Mouse (Mus musculus) megakaryocyte progenitor cell, adult 5-6 weeks (primary cell): ENCODE measurements around the gene Scpep1. TPM values are rescaled to one million over a fixed set of nuclear protein-coding genes. Genes with fewer than 3 reads are reported as not detected.

Source experiments
- ATAC-seq: replicated peaks from 2 replicates; pipeline ENCODE4 v1.8.0; 2016; ENCODE audit warnings: mild to moderate bottlenecking, moderate TSS enrichment, inconsistent platforms; ENCODE audit not compliant: poor library complexity
- total RNA-seq, 2 experiments: library from RNA; stranded (forward) in 1 of 2; stranded (reverse) in 1 of 2; fragments of 157-497, 149-512 nt in 1 of 2; fragments of 200-1000 nt in 1 of 2; gene quantifications; 2 replicates each; pipeline versions ENCODE4 v1.2.3 to v1.2.4; 2015 to 2017

Scpep1 gene
- total RNA-seq, 2 experiments from 2014 or later: 15.0 to 25.4 TPM

GRCm38 (mm10) chr11:88884376-88885065 lies 70.7 kb downstream of the Scpep1 start:
- ATAC-seq: no peak

GRCm38 (mm10) chr11:88878011-88878410 lies 77.3 kb downstream of the Scpep1 start:
- no peak for ATAC-seq

Other genes starting within 250 kb of the Scpep1 start
- 28.2 and 35.4 TPM in 2 replicates for gene Msi2, start 237.0 kb downstream of the Scpep1 start, total RNA-seq (2015)
- 46.6 and 86.4 TPM in 2 replicates for gene Msi2, start 237.0 kb downstream of the Scpep1 start, total RNA-seq (2017)
- gene Akap1, start 90.9 kb downstream of the Scpep1 start, total RNA-seq (2015): 8.9 and 9.5 TPM in 2 replicates
- gene Akap1, start 90.9 kb downstream of the Scpep1 start, total RNA-seq (2017): 22.4 and 24.0 TPM in 2 replicates
- gene Elobl, start 11.5 kb upstream of the Scpep1 start, total RNA-seq (2015): not detected in 2 replicates
- gene Elobl, start 11.5 kb upstream of the Scpep1 start, total RNA-seq (2017): not detected in 2 replicates
- 7.6 and 10.1 TPM in 2 replicates for gene Coil, start 14.8 kb upstream of the Scpep1 start, total RNA-seq (2015)
- gene Coil, start 14.8 kb upstream of the Scpep1 start, total RNA-seq (2017): 11.2 and 11.7 TPM in 2 replicates
- gene Trim25, start 43.9 kb upstream of the Scpep1 start, total RNA-seq (2015): 22.8 and 28.2 TPM in 2 replicates
- gene Trim25, start 43.9 kb upstream of the Scpep1 start, total RNA-seq (2017): 16.7 and 21.2 TPM in 2 replicates
- 2.6 and 3.6 TPM in 2 replicates for gene Dgke, start 111.4 kb upstream of the Scpep1 start, total RNA-seq (2015)
- 4.6 and 6.2 TPM in 2 replicates for gene Dgke, start 111.4 kb upstream of the Scpep1 start, total RNA-seq (2017)
- not detected in 2 replicates for gene Gm525, start 118.4 kb upstream of the Scpep1 start, total RNA-seq (2015)
- gene Gm525, start 118.4 kb upstream of the Scpep1 start, total RNA-seq (2017): not detected in 2 replicates